ENCODE assay signal across 16 mouse cellular contexts in genomic region chr5:148609506-148609880, GRCm38 (mm10). TPM values are rescaled to one million over a fixed set of nuclear protein-coding genes. Genes with fewer than 3 reads are reported as not detected.
DNase-seq lines count a peak whose midpoint lies in the region; ATAC-seq lines count a peak whose summit lies in the region.
"Had no signal": no experiment of that assay in that cellular context is flagged by ENCODE, and none has a peak within 500 bp of the region (broad histone marks: within the 10 kb centered on the region; RNA-seq: fewer than 3 reads in every experiment).

No protein-coding gene starts in this region.

- no peak overlapping the region for H3K9ac ChIP-seq in forebrain, embryonic 14.5 days (ENCODE audit: low read length)
- H3K9ac ChIP-seq in forebrain, embryonic 16.5 days (replicated peaks; ENCODE audit: low read depth, low read length): no peak overlapping the region
- H3K9ac ChIP-seq in hindbrain, embryonic 15.5 days: no peak overlapping the region
- H3K9ac ChIP-seq in hindbrain, embryonic 11.5 days (ENCODE audit: low read depth, low read length): no peak overlapping the region
- H3K9ac ChIP-seq: heart, embryonic 13.5 days; liver, embryonic 13.5 days had no signal

- no peak overlapping the region for H3K4me2 ChIP-seq in forebrain, embryonic 14.5 days (ENCODE audit: low read length)
- H3K4me2 ChIP-seq in forebrain, embryonic 16.5 days (ENCODE audit: low read length): no peak overlapping the region
- H3K4me2 ChIP-seq in hindbrain, embryonic 15.5 days: no peak overlapping the region
- H3K4me2 ChIP-seq in hindbrain, embryonic 11.5 days (replicated peaks; ENCODE audit: low read depth, low read length): no peak overlapping the region
- H3K4me2 ChIP-seq: heart, embryonic 13.5 days; liver, embryonic 13.5 days had no signal

- no peaks in the 10 kb centered on the region for H3K9me3 ChIP-seq in forebrain, embryonic 14.5 days (replicated peaks; ENCODE audit: control insufficient read depth, low read length)
- H3K9me3 ChIP-seq in forebrain, embryonic 16.5 days (ENCODE audit: control insufficient read depth, low read length): no peaks in the 10 kb centered on the region
- H3K9me3 ChIP-seq in hindbrain, embryonic 15.5 days: no peaks in the 10 kb centered on the region
- H3K9me3 ChIP-seq in hindbrain, embryonic 11.5 days (ENCODE audit: control insufficient read depth, low read length): no peaks in the 10 kb centered on the region
- H3K9me3 ChIP-seq: heart, embryonic 13.5 days; liver, embryonic 13.5 days had no signal

- 53% methylated on average over 9 of the region's 9 CpGs for WGBS in forebrain, embryonic 14.5 days
- WGBS in forebrain, embryonic 16.5 days: 41% methylated on average over 9 of the region's 9 CpGs
- WGBS in hindbrain, embryonic 15.5 days: 65% methylated on average over 9 of the region's 9 CpGs
- 79% methylated on average over 9 of the region's 9 CpGs for WGBS in hindbrain, embryonic 11.5 days

- H3K4me1 ChIP-seq in forebrain, embryonic 14.5 days (ENCODE audit: control insufficient read depth, insufficient read depth, low read length): peaks cover 10% of the 10 kb centered on the region
- H3K4me1 ChIP-seq in forebrain, embryonic 16.5 days (replicated peaks; ENCODE audit: control insufficient read depth, insufficient read depth, low read length): peaks cover 14% of the 10 kb centered on the region
- peaks cover 19% of the 10 kb centered on the region for H3K4me1 ChIP-seq in hindbrain, embryonic 15.5 days (replicated peaks)
- no peaks in the 10 kb centered on the region for H3K4me1 ChIP-seq in hindbrain, embryonic 11.5 days (replicated peaks; ENCODE audit: control insufficient read depth, insufficient read depth, low read length)
- H3K4me1 ChIP-seq: liver, embryonic 13.5 days had no signal

- no peak for ATAC-seq in forebrain, embryonic 14.5 days
- no peak; the same call in 1 of the 2 replicates for ATAC-seq in forebrain, embryonic 16.5 days
- no peak for ATAC-seq in hindbrain, embryonic 15.5 days (ENCODE audit: low FRiP score, low read depth)
- ATAC-seq in hindbrain, embryonic 11.5 days (ENCODE audit: low FRiP score): no peak
- no peak for ATAC-seq in megakaryocyte, adult 5-6 weeks (ENCODE audit: poor library complexity, severe bottlenecking)

- DNase-seq in forebrain, embryonic 14.5 days (ENCODE audit: low spot score): peak; percentile 43
- no peak for DNase-seq in hindbrain, embryonic 11.5 days (ENCODE audit: low spot score)
- peak; percentile 11 to 26 for DNase-seq in cerebellum, postnatal 25 days
- DNase-seq in layer of hippocampus, adult 8-10 months (ENCODE audit: low spot score in 2 of 2): peak; percentile 15 to 43
- no peak for DNase-seq in adrenal gland, adult (ENCODE audit: inconsistent age in 2 of 2, low spot score in 1 of 2)
- DNase-seq: B cell, adult 2 months; kidney, adult 18-20 months; liver, embryonic 13.5 days; right cerebral cortex, postnatal 4 days; thymus, postnatal 4 days had no signal

- H3K4me3 ChIP-seq in forebrain, embryonic 14.5 days (ENCODE audit: low read depth, low read length): no peak overlapping the region
- H3K4me3 ChIP-seq in forebrain, embryonic 16.5 days (replicated peaks; ENCODE audit: low read length): no peak overlapping the region
- H3K4me3 ChIP-seq in hindbrain, embryonic 15.5 days: no peak overlapping the region
- H3K4me3 ChIP-seq in hindbrain, embryonic 11.5 days (ENCODE audit: low read depth, low read length): no peak overlapping the region
- H3K4me3 ChIP-seq: heart, embryonic 13.5 days; left cerebral cortex, adult 2 months; liver, embryonic 13.5 days had no signal

- H3K36me3 ChIP-seq in forebrain, embryonic 14.5 days (ENCODE audit: control insufficient read depth, insufficient read depth, low read length): no peaks in the 10 kb centered on the region
- no peaks in the 10 kb centered on the region for H3K36me3 ChIP-seq in forebrain, embryonic 16.5 days (ENCODE audit: control insufficient read depth, insufficient read depth)
- no peaks in the 10 kb centered on the region for H3K36me3 ChIP-seq in hindbrain, embryonic 15.5 days
- no peaks in the 10 kb centered on the region for H3K36me3 ChIP-seq in hindbrain, embryonic 11.5 days (ENCODE audit: control insufficient read depth, insufficient read depth, low read length)
- H3K36me3 ChIP-seq: G1E; heart, embryonic 13.5 days; liver, embryonic 13.5 days had no signal

- H3K27me3 ChIP-seq in forebrain, embryonic 14.5 days (replicated peaks; ENCODE audit: control insufficient read depth, insufficient read depth, low read length): no peaks in the 10 kb centered on the region
- H3K27me3 ChIP-seq in forebrain, embryonic 16.5 days (replicated peaks; ENCODE audit: control insufficient read depth, insufficient read depth, low read length): no peaks in the 10 kb centered on the region
- no peaks in the 10 kb centered on the region for H3K27me3 ChIP-seq in hindbrain, embryonic 15.5 days
- H3K27me3 ChIP-seq in hindbrain, embryonic 11.5 days (ENCODE audit: control insufficient read depth, insufficient read depth, low read length): no peaks in the 10 kb centered on the region
- H3K27me3 ChIP-seq: heart, embryonic 13.5 days; liver, embryonic 13.5 days had no signal

- H3K27ac ChIP-seq in forebrain, embryonic 14.5 days (ENCODE audit: low read depth, low read length): 0 out of 2 replicates have a peak overlapping the region, but pooled peaks have one; percentile 15
- no peak overlapping the region for H3K27ac ChIP-seq in forebrain, embryonic 16.5 days (ENCODE audit: low read length)
- peak overlapping the region; percentile 39; the same call in 1 of the 2 replicates for H3K27ac ChIP-seq in hindbrain, embryonic 15.5 days (replicated peaks)
- H3K27ac ChIP-seq in hindbrain, embryonic 11.5 days (ENCODE audit: low read depth, low read length): no peak overlapping the region
- H3K27ac ChIP-seq: left cerebral cortex, adult 2 months; liver, embryonic 13.5 days had no signal

RNA-seq across cellular contexts. Expression of gene Ubl3, which starts 56.9 kb away (rescaled TPM):
- 76.2 and 88.9 TPM in 2 replicates for polyA plus RNA-seq in forebrain, embryonic 14.5 days (2014; fragmentation: Nextera tagmentation; extraction: Ambion mirVana)
- polyA plus RNA-seq in forebrain, embryonic 16.5 days (2015; fragmentation: Nextera tagmentation; extraction: Ambion mirVana): 75.7 and 84.2 TPM in 2 replicates
- polyA plus RNA-seq in hindbrain, embryonic 15.5 days (2015; fragmentation: Nextera tagmentation; extraction: Ambion mirVana): 96.9 and 101 TPM in 2 replicates
- 76.6 and 82.7 TPM in 2 replicates for polyA plus RNA-seq in hindbrain, embryonic 11.5 days (2014; fragmentation: Nextera tagmentation; extraction: Ambion mirVana)
- 100 to 1,000 TPM; 193 to 215 (median 201) TPM for total RNA-seq in layer of hippocampus, adult 8-10 months (2022)
- 90.4 and 93.3 TPM in 2 replicates for total RNA-seq in megakaryocyte, adult 5-6 weeks (2015)
- 122 and 130 TPM in 2 replicates for total RNA-seq in megakaryocyte, adult 5-6 weeks (2017)

Comparison
In these comparisons a context has a peak if more than half of its experiments do, and no peak if none do; other contexts are left out.
1. H3K27ac ChIP-seq: peak in forebrain, embryonic 14.5 days (single experiment) and hindbrain, embryonic 15.5 days (single experiment); none in forebrain, embryonic 16.5 days (single experiment) and hindbrain, embryonic 11.5 days (single experiment).
2. DNase-seq: peak in forebrain, embryonic 14.5 days (single experiment), cerebellum, postnatal 25 days (2 of 2) and layer of hippocampus, adult 8-10 months (2 of 2); none in hindbrain, embryonic 11.5 days (single experiment) and adrenal gland, adult (0 of 2).